Mouse (Mus musculus) left cerebral cortex, postnatal 4 days (tissue): ENCODE measurements around the gene Ttll1. TPM values are rescaled to one million over a fixed set of nuclear protein-coding genes. Genes with fewer than 3 reads are reported as not detected.

Experiments used
- DNase-seq: peaks from one replicate; pipeline ENCODE4 v3.0.0-alpha.2; 2022
- intact Hi-C: fragments of 180-260 bp; cut with DNase I; formaldehyde crosslinking; loops from one replicate; pipeline ENCODE4 v1.15.1; 2025
- total RNA-seq, 2 experiments: library from RNA; stranded (reverse); gene quantifications; 2 replicates each; pipeline ENCODE4 v1.2.3; 2021

Ttll1 gene
- total RNA-seq, 2 experiments from 2014 or later = 70.6 to 71.9 TPM

DNA sequence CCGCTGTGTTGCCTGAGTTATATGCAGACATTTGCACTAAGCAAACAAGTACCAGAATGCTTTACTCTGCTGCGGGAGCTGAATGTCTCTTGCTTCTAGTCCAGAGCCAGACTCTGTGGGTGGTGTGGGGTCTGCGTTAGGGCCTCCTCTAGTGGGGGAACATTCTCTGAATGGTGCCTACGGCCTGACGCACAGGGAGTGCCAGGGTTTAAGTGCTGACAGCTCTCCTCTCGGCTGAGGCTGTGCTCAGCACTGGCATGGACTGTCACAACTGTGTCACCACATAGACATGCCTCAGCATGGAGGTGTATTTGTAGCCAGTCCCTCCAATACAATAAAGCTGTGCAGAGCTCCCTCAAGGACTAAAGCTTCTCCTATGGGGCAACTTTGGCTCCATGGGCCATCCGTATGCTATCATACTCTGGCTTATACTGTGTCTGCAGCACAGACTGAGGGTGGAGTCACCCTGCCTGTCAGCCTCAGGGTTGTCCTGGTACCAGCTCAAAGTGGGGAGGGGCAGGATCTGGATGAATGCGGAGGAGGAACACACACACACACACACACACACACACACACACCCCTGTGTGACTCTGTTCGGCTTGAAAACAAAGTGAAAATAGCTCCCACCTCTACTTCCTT is 23.1 kb downstream of the Ttll1 start:
- intact Hi-C loops = no loop called here
- no peak for DNase-seq

DNA sequence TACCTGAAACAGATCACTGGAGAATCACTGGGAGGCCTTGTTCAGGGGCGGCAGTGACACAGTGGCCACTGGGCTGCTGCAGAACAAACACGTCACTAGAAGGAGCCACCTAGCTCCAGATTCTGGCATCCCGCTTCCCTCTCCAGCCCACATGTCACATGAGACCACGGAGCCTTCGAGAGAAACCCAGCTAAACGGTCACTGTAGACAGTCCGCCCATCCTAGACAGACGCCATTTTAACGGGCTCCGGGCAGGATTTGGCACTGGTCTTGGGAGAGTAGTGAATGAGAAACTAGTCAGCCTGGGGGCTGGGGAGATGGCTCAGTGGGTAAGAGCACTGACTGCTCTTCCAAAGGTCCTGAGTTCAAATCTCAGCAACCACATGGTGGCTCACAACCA is 26.4 kb downstream of the Ttll1 start:
- DNase-seq = no peak
- intact Hi-C loops = no loop called here

DNA sequence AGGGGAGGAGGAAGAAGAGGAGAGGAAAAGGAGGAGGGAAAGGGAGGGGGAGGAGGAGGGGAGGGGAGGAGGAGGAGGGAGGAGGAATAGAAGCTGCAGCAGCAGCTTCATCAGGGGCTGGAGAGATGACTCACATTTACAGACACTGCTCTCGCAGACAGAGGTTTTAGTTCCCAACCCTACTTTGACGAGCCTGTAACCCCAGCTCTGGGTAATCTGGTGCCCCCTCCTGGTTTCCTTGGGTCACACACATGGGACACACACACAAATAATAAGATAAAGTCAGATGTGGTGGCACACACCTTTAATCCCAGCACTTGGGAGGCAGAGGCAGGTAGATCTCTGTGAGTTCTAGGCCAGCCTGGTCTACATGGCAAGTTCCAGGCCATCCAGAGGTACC is 27.2 kb downstream of the Ttll1 start:
- intact Hi-C loops = no loop called here
- DNase-seq = no peak

DNA sequence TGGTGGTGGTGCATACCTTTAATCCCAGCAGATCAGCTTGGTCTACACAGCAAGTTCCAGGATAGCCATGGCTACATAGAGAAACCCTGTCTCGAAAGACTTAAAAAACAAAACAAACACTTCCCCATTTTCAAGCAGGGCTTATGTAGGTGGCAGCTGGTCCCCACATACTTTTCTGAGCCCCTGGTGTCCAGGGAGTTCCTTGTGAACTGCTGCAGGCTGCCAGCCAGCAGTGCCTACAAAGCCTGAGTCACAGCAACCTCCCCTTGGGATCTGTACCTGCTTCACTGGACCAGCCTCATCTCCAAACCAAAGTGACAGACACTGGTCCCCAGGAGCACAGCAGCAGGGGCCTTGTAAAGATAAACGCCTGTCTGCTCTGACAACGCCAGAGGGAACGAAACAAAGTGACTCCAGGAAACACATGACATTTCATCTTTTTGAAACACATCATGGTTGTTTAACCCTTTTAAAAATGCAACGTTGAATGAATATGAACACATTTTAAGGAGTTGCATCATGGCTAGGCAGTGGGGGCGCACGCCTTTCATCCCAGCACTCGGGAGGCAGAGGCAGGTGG is 28.0 kb downstream of the Ttll1 start:
- intact Hi-C loops = no loop called here
- DNase-seq = no peak

DNA sequence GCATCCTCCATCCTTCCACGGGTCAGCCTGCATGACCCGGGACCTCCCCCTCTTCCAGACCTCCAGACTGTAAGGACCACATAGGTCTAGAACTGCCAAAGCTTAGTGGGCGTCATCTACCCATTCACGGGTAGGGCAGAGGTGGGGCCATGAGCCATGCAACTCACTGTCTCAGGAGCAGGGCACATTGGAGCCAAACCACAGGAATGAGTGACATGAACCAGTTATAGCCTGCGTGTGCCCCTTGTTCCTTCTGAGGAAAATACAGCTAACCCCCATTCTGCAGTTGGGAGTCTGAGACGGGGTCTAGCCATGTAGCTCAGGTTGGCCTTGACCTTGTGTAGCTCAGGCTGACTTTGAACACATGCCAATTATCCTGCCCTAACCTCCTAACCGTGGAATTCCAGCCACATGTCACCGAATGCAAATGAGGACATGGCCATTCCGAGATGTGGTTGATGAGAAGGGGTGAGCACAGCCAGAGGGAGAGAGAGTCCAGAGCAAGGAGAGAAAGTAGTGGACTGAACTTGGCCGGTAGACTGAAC is 29.4 kb downstream of the Ttll1 start:
- DNase-seq = no peak
- intact Hi-C loops = no loop called here

DNA sequence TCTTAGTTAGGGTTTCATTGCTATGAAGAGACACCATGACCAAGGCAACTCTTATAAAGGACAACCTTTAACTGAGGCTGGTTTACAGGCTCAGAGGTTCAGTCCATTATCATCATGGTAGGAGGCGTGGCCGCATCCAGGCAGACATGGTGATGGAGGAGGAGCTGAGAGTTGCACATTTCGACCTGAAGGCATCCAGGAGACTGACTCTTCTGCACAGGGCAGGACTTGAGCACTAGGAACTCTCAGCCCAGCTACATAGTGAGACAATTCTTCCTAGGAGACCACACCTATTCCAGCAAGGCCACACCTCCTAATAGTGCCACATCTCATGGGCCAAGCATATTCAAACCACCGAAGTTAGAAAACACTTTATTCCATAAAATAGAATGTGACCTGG is 30.9 kb downstream of the Ttll1 start:
- DNase-seq = no peak
- intact Hi-C loops = no loop called here

DNA sequence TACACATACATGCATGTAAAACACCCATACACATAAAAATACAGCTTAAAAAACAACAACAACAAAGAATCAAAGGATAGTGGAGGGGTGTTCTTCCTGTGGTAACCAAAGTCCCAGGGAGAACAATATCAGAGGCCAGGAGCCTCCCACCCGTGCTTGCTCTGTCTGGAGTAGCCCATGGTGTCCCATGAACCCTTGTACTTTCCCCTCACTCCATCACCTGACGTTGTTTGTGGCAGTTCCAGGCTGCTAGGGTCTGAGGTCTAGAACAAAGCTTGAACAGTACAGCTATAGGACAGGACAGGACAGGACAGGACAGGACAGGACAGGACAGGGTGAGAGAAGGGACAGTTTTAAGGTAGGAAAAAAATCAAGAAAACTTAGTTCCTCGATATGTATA is 32.6 kb downstream of the Ttll1 start:
- no peak for DNase-seq
- intact Hi-C loops = no loop called here

DNA sequence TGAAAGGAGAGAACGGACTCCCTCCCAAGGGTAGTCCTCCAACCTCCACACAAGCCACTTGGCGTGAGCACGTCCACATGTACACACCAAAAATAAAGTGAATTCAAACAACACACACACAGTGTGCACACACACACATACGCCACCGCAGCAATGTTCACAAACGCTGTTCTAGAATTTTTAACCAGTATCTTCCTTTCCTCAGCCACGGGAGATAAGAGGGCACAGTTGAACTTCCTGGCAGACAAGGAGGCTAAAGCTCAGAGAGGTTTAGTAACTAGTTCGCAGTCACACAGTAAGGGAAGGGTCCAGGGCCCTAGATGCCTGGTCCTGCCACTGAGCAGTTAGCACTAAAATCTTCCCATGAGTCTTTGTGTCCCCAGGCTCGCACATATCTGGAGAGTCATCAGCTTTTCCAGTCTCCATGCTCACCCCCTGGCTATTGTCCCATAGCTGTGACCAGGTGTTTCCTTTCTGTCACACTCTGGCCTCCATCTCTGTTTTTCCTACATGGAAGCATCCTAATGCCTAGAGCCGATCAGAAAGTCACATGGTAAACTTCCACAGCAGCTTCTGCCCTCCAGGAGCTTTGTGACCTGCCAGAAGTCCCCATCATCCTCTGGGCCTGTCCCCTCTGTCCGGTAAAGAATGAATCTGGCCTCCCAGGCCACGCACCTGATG is 34.0 kb downstream of the Ttll1 start:
- intact Hi-C loops = no loop called here

DNA sequence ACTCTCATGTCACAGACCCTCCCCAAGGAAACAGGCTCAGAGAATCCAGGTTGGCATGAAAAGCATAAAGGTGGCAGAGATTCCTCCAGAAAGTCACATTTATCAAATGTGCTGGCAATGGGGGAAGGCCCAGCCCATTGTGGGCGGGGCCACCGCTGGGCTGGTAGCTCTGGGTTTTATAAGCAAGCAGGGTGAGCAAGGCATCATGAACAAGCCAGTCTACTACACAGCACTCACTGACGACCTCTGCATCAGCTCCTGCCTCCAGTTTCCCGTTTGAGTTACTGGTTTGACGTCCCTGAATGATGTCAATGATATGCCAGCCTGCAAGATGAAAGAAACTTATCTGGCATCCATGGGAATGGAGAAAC is 36.2 kb downstream of the Ttll1 start:
- intact Hi-C loops = no loop called here
- no peak for DNase-seq

More for the DNA sequence above, 34.0 kb downstream of the Ttll1 start:
- DNase-seq = no peak

DNA sequence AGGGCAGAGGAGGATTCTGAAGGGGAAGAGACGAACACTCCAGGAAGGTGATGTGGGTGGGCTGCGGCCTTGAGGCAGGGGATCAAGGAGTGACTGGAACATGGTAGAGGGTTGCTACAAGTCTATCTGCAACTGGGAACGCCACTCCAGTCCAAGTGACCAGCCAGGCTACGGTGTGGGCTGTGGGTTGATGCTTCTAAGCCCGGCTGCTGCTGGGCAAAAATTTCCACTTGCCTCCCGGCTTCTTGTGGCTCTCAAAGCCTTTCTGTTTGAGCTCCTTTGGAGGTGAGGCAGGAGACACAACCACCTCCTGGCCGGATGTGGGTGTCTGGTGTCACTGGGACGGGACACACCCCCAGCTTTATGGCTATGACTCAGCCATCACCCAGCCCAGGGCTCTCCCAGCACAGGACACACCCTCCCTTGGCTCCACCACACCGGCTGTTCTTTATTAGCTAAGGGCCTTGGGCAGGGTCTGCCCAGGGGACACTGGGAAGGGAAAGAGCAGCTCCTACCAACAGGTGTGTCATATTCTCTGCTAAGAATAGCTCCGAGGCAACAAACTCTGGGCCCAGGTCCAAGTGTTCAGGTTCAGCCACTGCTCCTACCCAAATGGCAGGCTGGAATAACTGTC is 36.7 kb downstream of the Ttll1 start:
- intact Hi-C loops = no loop called here
- no peak for DNase-seq

DNA sequence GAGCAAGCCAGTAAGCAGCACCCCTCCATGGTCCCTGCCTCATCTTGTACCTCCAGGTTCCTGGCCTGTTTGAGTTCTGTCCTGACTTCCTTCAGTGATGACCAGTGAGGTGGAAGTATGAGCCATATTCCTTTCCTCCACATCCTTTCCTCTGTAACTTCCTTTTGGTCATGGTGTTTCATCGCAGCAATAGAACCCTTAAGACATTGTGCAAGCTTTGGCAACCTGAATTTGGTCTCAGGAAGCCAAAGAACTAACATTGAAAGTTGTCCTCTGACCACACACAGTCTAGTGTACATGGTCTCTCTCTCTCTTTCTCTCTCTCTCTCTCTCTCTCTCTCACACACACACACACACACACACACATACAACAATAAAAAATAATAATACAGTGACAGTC is 37.4 kb downstream of the Ttll1 start:
- DNase-seq = no peak
- intact Hi-C loops = no loop called here

DNA sequence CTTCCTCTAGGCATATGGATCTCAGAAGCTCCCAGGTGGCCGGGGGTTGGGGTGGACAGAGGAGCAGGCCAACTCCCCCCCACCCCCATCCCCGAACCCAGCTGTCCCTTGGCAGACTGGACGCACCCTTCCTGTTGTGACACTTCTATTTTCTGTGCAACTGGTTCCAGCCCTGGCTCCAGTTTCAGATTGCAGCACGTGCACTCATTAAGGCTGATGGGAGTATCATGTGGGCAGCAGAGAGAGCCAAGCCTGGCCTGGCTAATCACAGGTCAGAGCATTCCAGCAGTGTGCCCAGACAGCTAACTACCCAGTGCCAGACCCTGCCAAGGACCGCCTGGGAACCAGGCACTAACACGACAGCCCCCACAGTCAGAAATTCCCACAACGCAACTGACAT is 39.2 kb downstream of the Ttll1 start:
- DNase-seq = peak; percentile 57
- intact Hi-C loops = no loop called here

DNA sequence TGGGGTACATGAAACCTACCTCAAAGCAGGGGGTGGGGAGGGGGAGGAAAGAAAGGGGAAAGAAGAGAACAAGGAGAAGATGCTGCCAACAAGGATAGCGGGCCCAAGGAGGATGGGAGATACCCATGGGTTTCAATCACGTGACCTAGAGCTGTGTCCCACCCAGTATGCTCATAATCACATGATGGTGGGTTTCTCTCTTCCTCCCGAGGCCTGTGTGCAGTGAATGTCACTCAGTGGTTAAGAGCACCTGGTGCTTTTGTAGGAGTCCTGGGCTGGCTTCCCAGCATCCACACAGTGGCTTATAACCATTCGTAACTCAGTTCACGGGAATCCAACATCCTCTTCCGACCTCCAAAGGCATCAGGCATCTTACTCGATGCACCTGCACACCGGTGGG is 40.2 kb downstream of the Ttll1 start:
- DNase-seq = no peak
- intact Hi-C loops = no loop called here

DNA sequence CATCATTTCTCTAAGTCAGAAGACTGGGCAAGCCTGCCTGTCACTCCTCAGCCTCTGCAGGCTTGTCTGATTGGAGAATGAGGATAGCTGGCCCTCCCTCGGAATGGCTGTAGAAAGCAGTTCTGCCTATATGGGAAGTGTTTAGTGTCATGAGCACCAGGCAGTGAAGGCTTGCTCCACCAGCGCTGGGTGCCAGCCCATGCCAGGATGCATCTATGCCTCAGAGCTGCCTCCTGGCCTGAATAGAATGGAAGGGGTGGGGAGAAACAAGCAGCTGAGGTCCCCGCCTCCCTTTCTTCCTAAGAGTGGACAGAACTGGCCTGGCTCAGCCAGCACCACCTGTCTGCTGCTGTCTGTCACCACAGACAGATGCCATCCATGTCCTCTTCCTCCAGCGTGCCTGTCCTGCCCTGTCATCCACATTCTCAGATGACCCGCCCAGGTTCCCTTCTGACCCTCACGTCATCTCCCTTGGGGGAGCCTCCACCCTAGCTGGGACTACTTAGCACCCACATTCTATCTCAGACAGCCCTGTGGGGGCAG is 41.3 kb downstream of the Ttll1 start:
- DNase-seq = no peak
- intact Hi-C loops = no loop called here

DNA sequence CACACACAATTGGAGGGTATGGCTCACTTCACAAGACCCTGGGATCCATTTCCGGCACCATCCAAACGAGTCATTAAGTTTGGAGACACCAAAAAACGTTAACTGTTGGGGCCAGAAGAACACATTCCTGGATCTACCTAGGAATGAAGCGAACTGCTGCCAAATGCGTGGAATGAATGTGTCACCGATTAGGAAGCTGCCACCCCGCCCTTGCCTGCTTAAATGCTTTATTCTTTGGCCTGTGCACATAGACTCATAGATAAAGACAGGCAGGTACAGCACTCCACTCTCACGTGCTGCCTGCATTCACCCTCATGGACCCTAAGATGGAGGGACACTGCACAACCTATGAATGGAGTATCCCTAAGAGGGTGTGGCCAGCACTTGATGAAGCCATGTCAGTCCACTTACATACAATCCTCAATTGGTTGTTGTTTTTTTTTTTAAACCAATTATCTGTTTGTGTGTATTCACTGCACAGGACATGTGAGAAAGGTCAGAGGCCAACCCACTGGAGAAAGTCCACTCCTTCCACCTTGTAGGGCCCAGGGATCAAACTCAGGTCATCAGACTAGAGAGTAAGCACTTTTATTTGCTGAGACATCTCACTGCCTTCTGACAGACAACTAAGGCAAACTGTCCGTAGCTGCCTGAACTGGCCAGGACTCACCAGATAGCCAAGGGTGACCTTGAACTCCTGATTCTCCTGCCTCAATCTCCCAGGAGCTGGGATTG is 43.3 kb downstream of the Ttll1 start:
- intact Hi-C loops = no loop called here
- DNase-seq = no peak

DNA sequence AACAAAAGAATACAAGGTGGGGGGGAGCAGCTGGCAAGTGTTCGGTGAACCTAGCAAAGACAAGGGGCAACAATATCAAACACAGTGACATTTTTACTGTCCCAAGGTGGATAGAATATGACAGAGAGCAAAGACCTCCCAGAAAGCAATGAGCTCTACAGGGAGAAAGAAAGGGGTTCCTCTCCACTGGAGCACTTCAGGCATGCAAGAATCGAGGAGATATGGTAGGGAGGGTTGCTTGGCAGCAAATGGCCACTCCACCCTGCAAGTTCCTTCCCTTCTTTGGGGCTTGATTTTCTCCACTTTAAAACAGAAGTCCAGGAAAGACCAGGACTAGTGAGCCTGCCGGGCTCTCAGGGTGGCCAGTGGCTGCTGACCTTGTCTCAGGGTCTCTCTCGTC is 44.4 kb downstream of the Ttll1 start:
- DNase-seq = no peak
- intact Hi-C loops = no loop called here

DNA sequence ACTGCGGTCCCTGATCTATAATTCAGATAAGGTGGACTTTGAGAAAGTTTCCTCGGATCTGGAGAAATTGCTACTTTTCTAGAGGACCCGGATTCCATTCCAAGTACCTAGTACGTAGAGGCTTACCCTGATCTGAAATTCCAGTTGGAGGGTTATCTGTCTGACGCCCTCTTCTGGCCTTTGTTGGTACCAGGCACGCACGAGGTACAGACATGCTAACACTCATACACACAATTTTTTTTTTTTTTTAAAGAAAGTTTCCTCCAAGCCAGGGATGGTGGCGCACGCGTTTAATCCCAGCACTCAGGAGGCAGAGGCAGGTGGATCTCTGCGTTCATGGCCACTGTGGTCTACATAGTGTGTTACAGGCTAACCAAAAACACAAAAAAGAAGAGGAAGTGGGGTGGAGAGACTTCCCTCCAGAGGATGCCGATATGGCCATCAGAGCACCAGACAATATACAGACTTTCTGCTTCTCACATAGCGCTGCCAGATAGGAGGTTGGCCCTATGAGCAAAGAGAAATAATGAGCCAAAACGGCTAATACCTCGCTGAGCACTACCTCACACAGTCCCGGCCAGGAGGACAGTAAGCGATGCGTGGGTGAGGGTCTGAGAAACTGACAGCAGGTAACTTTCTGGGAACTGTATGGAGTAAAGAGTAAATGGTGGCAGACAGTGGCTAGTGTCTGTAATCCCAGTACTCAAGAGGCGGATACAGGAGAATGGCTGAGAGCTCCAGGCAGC is 45.6 kb downstream of the Ttll1 start:
- DNase-seq = no peak
- intact Hi-C loops = no loop called here

DNA sequence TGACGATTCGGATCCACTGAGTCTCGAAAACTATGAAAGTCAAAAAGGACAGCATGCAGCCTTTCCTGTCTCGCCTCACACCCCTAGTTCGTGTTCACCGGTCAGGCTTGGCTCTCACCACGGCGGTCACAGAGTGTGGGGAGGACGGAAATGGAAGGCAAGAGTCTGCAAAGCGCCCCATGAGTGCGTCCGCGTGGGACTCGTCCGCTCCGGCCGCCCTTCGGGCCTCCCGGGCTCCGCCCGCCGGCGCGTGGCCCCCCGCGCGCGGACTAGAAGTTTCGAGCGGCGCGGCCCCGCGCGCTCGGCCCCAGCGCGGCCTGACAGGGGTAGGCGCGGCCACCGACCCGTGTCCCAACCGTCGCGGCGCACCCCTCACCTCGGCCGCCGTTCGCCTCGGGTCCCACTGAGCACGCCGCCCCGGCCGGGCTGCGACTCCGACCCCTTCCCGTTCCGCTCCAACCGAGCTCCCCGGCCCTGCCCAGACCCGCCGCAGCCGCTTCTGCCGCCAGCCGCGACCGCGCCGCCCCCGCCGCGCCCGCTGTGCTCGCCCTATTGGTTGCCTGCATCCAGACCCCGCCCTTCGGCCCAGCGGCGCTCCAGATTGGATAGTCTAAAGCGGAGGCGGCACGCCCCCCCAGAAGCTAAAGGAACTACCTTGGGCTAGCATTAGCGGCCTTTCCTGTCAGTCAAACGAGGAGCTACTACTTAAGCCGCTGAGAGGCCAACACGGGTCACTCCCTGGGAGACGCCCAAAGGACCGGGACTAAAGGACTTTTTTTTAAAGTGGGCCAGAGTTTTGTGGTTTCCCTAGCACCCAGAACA is 46.4 kb downstream of the Ttll1 start, which contains the start of gene Pacsin2:
TSS of gene Pacsin2 (minus strand) at position 524 of the 822 bp plus-strand sequence.
- DNase-seq = peak; percentile 97
- intact Hi-C loops = no loop called here
